Mouse (Mus musculus): ENCODE data around the gene Tagln2.

- no peak for TF ChIP-seq CTCF (IDR thresholded peaks at IDR 0.05; ENCODE audit: control insufficient read depth, insufficient read depth, insufficient read length)
- TF ChIP-seq MYOD1 (IDR thresholded peaks at IDR 0.05; ENCODE audit: control insufficient read depth, insufficient read length, low read depth), result no peak
These were observed 42.7 kb upstream of the Tagln2 start for GRCm38 (mm10) chr1:172457196-172457595.
